Mouse (Mus musculus): ENCODE measurements at regions not wholly inside any gene's neighbourhood (a gene's known extent, or its start where the extent isn't known, plus 50 kb on each side); places are given as distances from the start of the nearest gene placed in this dataset.

DNA sequence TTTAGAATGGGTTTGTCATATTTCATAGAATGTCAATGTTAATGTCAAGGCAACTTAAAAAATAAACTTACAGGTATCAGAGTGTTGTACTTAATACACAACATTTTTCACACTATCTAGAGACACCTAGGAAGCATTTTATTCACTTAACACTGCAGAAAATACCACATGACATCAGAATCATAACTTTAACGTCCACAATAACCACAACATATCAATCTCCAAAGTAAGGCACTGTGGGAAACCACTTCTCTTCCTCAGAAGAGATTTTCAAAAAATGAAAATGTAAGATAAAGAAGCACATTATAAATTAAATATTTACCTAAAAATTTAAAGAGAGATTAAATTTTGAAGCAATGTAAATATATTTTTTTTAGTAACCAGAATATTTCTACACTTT, 599.3 kb downstream of the Dach1 start:
- no peaks in the 10 kb centered on the region for H3K36me3 ChIP-seq (ENCODE audit: control insufficient read depth, insufficient read depth, low read length)
- WGBS: 82% methylated on average over 1 of the region's 1 CpGs
- ATAC-seq: no peak

DNA sequence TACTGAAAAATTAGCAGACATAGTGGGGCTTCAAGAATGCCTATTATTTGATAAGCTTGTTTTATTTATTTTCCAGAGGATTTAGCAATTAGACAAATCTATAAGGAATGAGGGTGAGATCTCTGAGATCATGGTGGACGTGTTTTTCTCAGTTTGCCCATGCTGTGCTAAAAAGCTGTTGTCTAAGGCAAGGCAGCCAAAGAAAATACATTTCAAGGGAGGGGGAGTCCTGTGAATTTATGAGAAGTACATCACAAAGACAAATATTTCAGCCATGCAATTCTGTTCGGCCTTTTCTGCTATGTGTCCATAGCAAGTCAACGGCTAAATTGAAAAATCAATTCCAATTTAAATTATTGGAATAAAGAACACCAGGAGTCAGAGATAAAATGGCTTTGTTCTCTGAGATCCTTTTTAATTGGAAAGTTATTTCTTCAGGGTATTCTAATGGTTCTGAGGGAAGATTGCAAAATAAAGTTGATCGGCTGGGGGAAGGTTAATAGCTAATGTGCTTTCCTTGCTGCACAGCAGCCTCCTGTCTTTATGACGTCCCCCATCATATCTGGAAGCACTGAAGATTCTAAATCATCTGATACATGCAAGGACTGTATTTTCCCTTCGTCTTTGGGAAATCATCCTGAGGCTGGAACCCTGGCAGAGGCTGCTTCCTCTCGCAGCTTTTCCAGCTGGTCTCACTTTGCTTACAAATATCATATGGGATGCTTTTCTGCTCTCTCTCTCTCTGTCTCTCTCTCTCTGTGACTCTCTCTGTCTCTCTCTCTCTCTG, 609.3 kb downstream of the Dach1 start:
- no peak overlapping the region for H3K4me3 ChIP-seq (ENCODE audit: low read depth, low read length)
- peaks cover 4% of the 10 kb centered on the region for H3K4me1 ChIP-seq (ENCODE audit: control insufficient read depth, insufficient read depth, low read length)
- no peaks in the 10 kb centered on the region for H3K9me3 ChIP-seq (replicated peaks; ENCODE audit: control insufficient read depth, low read length, poor library complexity, severe bottlenecking)
- no peak overlapping the region for H3K9ac ChIP-seq (ENCODE audit: low read depth, low read length)
- 0 out of 2 replicates have a peak overlapping the region, but pooled peaks have one; percentile 55 for H3K27ac ChIP-seq (ENCODE audit: low read length)
- H3K4me2 ChIP-seq (ENCODE audit: low read length): 0 out of 2 replicates have a peak overlapping the region, but pooled peaks have one; percentile 12
- WGBS: 24% methylated on average over 7 of the region's 7 CpGs
- no peaks in the 10 kb centered on the region for H3K27me3 ChIP-seq (ENCODE audit: control insufficient read depth, insufficient read depth, low read depth, low read length)
- no peaks in the 10 kb centered on the region for H3K36me3 ChIP-seq (ENCODE audit: control insufficient read depth, insufficient read depth, low read length)
- peak; percentile 28; the same call in 1 of the 2 replicates for ATAC-seq

More for the DNA sequence above, 599.3 kb downstream of the Dach1 start:
- no peaks in the 10 kb centered on the region for H3K9me3 ChIP-seq (replicated peaks; ENCODE audit: control insufficient read depth, low read length, poor library complexity, severe bottlenecking)
- no peaks in the 10 kb centered on the region for H3K4me1 ChIP-seq (ENCODE audit: control insufficient read depth, insufficient read depth, low read length)
- no peak overlapping the region for H3K4me3 ChIP-seq (ENCODE audit: low read depth, low read length)
- H3K9ac ChIP-seq (ENCODE audit: low read depth, low read length): no peak overlapping the region
- no peak overlapping the region for H3K27ac ChIP-seq (ENCODE audit: low read length)
- H3K4me2 ChIP-seq (ENCODE audit: low read length): no peak overlapping the region
- H3K27me3 ChIP-seq (ENCODE audit: control insufficient read depth, insufficient read depth, low read depth, low read length): no peaks in the 10 kb centered on the region

- Histone ChIP-seq H3K27ac (ENCODE audit: low read length) (no peak overlapping the region), H3K4me2 (ENCODE audit: low read length) (no peak overlapping the region), H3K36me3 (ENCODE audit: control insufficient read depth, insufficient read depth, low read length) (no peaks in the 10 kb centered on the region), H3K4me3 (ENCODE audit: low read depth, low read length) (no peak overlapping the region), H3K27me3 (ENCODE audit: control insufficient read depth, insufficient read depth, low read depth, low read length) (no peaks in the 10 kb centered on the region), H3K9me3 (replicated peaks; ENCODE audit: control insufficient read depth, low read length, poor library complexity, severe bottlenecking) (no peaks in the 10 kb centered on the region), H3K4me1 (ENCODE audit: control insufficient read depth, insufficient read depth, low read length) (peaks cover 4% of the 10 kb centered on the region), H3K9ac (ENCODE audit: low read depth, low read length) (no peak overlapping the region)
- 0% methylated on average over 1 of the region's 1 CpGs for whole genome bisulfite sequencing
- ATAC-seq: no peak
Observed at GRCm38 (mm10) chr14:97559559-97559958, 610.0 kb downstream of the Dach1 start.

GRCm38 (mm10) chr14:97558289-97558688, 611.3 kb downstream of the Dach1 start:
- Histone ChIP-seq H3K36me3 (ENCODE audit: control insufficient read depth, insufficient read depth, low read length) (no peaks in the 10 kb centered on the region), H3K27ac (ENCODE audit: low read length) (no peak overlapping the region), H3K9ac (ENCODE audit: low read depth, low read length) (no peak overlapping the region), H3K4me2 (ENCODE audit: low read length) (no peak overlapping the region), H3K9me3 (replicated peaks; ENCODE audit: control insufficient read depth, low read length, poor library complexity, severe bottlenecking) (no peaks in the 10 kb centered on the region), H3K4me3 (ENCODE audit: low read depth, low read length) (no peak overlapping the region), H3K4me1 (ENCODE audit: control insufficient read depth, insufficient read depth, low read length) (peaks cover 4% of the 10 kb centered on the region), H3K27me3 (ENCODE audit: control insufficient read depth, insufficient read depth, low read depth, low read length) (no peaks in the 10 kb centered on the region)
- WGBS: 85% methylated on average over 2 of the region's 2 CpGs
- ATAC-seq: no peak

DNA sequence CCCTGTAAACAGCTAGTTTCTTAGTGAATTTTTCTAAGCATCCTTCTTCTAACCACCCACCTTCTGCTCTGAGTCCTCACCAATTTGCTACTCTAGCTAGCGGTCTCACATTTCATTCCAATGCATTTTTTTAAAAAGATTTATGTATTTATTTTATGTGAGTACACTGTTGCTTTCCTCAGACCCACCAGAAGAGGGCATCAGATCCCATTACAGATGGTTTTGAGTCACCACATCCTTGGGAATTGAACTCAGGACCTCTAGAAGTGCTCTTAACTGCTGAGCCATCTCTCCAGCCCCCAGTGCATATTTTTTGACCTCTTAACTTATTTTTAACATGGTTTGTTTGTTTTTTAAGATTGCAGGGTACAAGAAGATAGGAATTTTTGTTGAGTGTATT, 611.7 kb downstream of the Dach1 start:
- Histone ChIP-seq H3K9me3 (replicated peaks; ENCODE audit: control insufficient read depth, low read length, poor library complexity, severe bottlenecking) (no peaks in the 10 kb centered on the region), H3K4me3 (ENCODE audit: low read depth, low read length) (no peak overlapping the region), H3K9ac (ENCODE audit: low read depth, low read length) (no peak overlapping the region), H3K4me2 (ENCODE audit: low read length) (no peak overlapping the region), H3K4me1 (ENCODE audit: control insufficient read depth, insufficient read depth, low read length) (peaks cover 4% of the 10 kb centered on the region), H3K36me3 (ENCODE audit: control insufficient read depth, insufficient read depth, low read length) (no peaks in the 10 kb centered on the region), H3K27me3 (ENCODE audit: control insufficient read depth, insufficient read depth, low read depth, low read length) (no peaks in the 10 kb centered on the region), H3K27ac (ENCODE audit: low read length) (no peak overlapping the region)
- 91% methylated on average over 1 of the region's 1 CpGs for WGBS
- ATAC-seq: no peak

- ATAC-seq: no peak
- Histone ChIP-seq H3K9me3 (replicated peaks; ENCODE audit: control insufficient read depth, low read length, poor library complexity, severe bottlenecking) (no peaks in the 10 kb centered on the region), H3K27me3 (ENCODE audit: control insufficient read depth, insufficient read depth, low read depth, low read length) (no peaks in the 10 kb centered on the region), H3K4me2 (ENCODE audit: low read length) (no peak overlapping the region), H3K4me1 (ENCODE audit: control insufficient read depth, insufficient read depth, low read length) (no peaks in the 10 kb centered on the region), H3K4me3 (ENCODE audit: low read depth, low read length) (no peak overlapping the region), H3K9ac (ENCODE audit: low read depth, low read length) (no peak overlapping the region), H3K27ac (ENCODE audit: low read length) (no peak overlapping the region), H3K36me3 (ENCODE audit: control insufficient read depth, insufficient read depth, low read length) (no peaks in the 10 kb centered on the region)
- WGBS: 84% methylated on average over 4 of the region's 4 CpGs
Observed at GRCm38 (mm10) chr14:97546276-97546675, 623.3 kb downstream of the Dach1 start.

DNA sequence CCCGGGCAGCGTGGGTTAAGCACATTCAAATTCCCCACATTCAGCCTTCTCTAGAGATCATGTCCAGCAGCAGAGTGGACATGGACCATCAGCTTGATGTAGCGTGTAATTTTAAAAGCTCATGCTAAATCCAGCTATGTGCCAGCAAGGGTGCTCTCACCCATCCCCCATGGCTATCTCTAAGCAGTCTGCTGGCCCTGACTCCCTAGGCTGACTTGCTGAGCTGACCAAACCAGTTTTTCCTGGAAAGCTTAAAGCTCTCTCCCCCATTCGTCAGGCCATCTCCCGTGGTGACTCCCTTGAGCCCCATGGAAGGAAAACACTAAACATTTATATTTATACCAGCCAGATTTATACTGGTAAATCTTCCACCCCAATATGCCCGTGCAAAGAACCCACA, 625.3 kb downstream of the Dach1 start:
- no peaks in the 10 kb centered on the region for H3K4me1 ChIP-seq (ENCODE audit: control insufficient read depth, insufficient read depth, low read length)
- WGBS: 71% methylated on average over 6 of the region's 6 CpGs
- no peaks in the 10 kb centered on the region for H3K27me3 ChIP-seq (ENCODE audit: control insufficient read depth, insufficient read depth, low read depth, low read length)
- H3K9me3 ChIP-seq (replicated peaks; ENCODE audit: control insufficient read depth, low read length, poor library complexity, severe bottlenecking): no peaks in the 10 kb centered on the region
- no peak overlapping the region for H3K4me3 ChIP-seq (ENCODE audit: low read depth, low read length)
- no peak overlapping the region for H3K27ac ChIP-seq (ENCODE audit: low read length)
- H3K9ac ChIP-seq (ENCODE audit: low read depth, low read length): no peak overlapping the region
- H3K4me2 ChIP-seq (ENCODE audit: low read length): no peak overlapping the region
- ATAC-seq: no peak
- no peaks in the 10 kb centered on the region for H3K36me3 ChIP-seq (ENCODE audit: control insufficient read depth, insufficient read depth, low read length)

- Histone ChIP-seq H3K9me3 (replicated peaks; ENCODE audit: control insufficient read depth, low read length, poor library complexity, severe bottlenecking) (0 out of 2 replicates have a peak, but pooled peaks cover 3% of the 10 kb centered on the region), H3K4me2 (ENCODE audit: low read length) (no peak overlapping the region), H3K36me3 (ENCODE audit: control insufficient read depth, insufficient read depth, low read length) (no peaks in the 10 kb centered on the region), H3K4me1 (ENCODE audit: control insufficient read depth, insufficient read depth, low read length) (no peaks in the 10 kb centered on the region), H3K4me3 (ENCODE audit: low read depth, low read length) (no peak overlapping the region), H3K27ac (ENCODE audit: low read length) (no peak overlapping the region), H3K9ac (ENCODE audit: low read depth, low read length) (no peak overlapping the region), H3K27me3 (ENCODE audit: control insufficient read depth, insufficient read depth, low read depth, low read length) (no peaks in the 10 kb centered on the region)
- WGBS: 61% methylated on average over 5 of the region's 5 CpGs
- no peak for ATAC-seq
Observed at GRCm38 (mm10) chr14:97537012-97537411, 632.6 kb downstream of the Dach1 start.

- 0 out of 2 replicates have a peak, but pooled peaks cover 2% of the 10 kb centered on the region for H3K9me3 ChIP-seq (replicated peaks; ENCODE audit: control insufficient read depth, low read length, poor library complexity, severe bottlenecking)
- H3K27me3 ChIP-seq (ENCODE audit: control insufficient read depth, insufficient read depth, low read depth, low read length): no peaks in the 10 kb centered on the region
- no peak overlapping the region for H3K4me3 ChIP-seq (ENCODE audit: low read depth, low read length)
- H3K9ac ChIP-seq (ENCODE audit: low read depth, low read length): no peak overlapping the region
- H3K4me1 ChIP-seq (ENCODE audit: control insufficient read depth, insufficient read depth, low read length): no peaks in the 10 kb centered on the region
- WGBS: 15% methylated on average over 1 of the region's 1 CpGs
- no peak overlapping the region for H3K4me2 ChIP-seq (ENCODE audit: low read length)
- no peak for ATAC-seq
- H3K36me3 ChIP-seq (ENCODE audit: control insufficient read depth, insufficient read depth, low read length): no peaks in the 10 kb centered on the region
- no peak overlapping the region for H3K27ac ChIP-seq (ENCODE audit: low read length)
Observed at GRCm38 (mm10) chr14:97511318-97511717, 658.2 kb downstream of the Dach1 start.
